Mouse (Mus musculus): ENCODE measurements at regions not wholly inside any gene's neighbourhood (a gene's known extent, or its start where the extent isn't known, plus 50 kb on each side); places are given as distances from the start of the nearest gene placed in this dataset.

- DNase-seq (ENCODE audit: low spot score): peak; percentile 27
These were observed 53.9 kb upstream of the Slc44a1 start for GRCm38 (mm10) chr4:53386309-53386708.

GRCm38 (mm10) chr4:53384761-53385160 lies 55.5 kb upstream of the Slc44a1 start:
- DNase-seq (ENCODE audit: low spot score): peak; percentile 88

GRCm38 (mm10) chr4:53384104-53384503 lies 56.1 kb upstream of the Slc44a1 start:
- DNase-seq (ENCODE audit: low spot score): no peak

- no peak for DNase-seq (ENCODE audit: low spot score)
These were observed 58.2 kb upstream of the Slc44a1 start for GRCm38 (mm10) chr4:53382012-53382411.

GRCm38 (mm10) chr4:53379855-53380254 lies 60.4 kb upstream of the Slc44a1 start:
- DNase-seq (ENCODE audit: low spot score): no peak

- DNase-seq (ENCODE audit: low spot score): no peak
These were observed 63.2 kb upstream of the Slc44a1 start for GRCm38 (mm10) chr4:53376995-53377394.

- no peak for DNase-seq (ENCODE audit: low spot score)
These were observed 83.8 kb upstream of the Slc44a1 start for GRCm38 (mm10) chr4:53356374-53356773.

- DNase-seq (ENCODE audit: low spot score): peak; percentile 65
These were observed 85.3 kb upstream of the Slc44a1 start for GRCm38 (mm10) chr4:53354961-53355360.

GRCm38 (mm10) chr4:53353399-53354090 lies 86.7 kb upstream of the Slc44a1 start:
- DNase-seq (ENCODE audit: low spot score): peak; percentile 20

GRCm38 (mm10) chr4:53351104-53351607 lies 89.1 kb upstream of the Slc44a1 start:
- DNase-seq (ENCODE audit: low spot score): no peak

GRCm38 (mm10) chr4:53345346-53345745 lies 94.9 kb upstream of the Slc44a1 start:
- DNase-seq (ENCODE audit: low spot score): no peak

- DNase-seq (ENCODE audit: low spot score): no peak
These were observed 95.7 kb upstream of the Slc44a1 start for GRCm38 (mm10) chr4:53344546-53344945.

- DNase-seq (ENCODE audit: low spot score): no peak
These were observed 99.0 kb upstream of the Slc44a1 start for GRCm38 (mm10) chr4:53341181-53341580.

- no peak for DNase-seq (ENCODE audit: low spot score)
These were observed 100.1 kb upstream of the Slc44a1 start for GRCm38 (mm10) chr4:53340021-53340667.

GRCm38 (mm10) chr4:53339125-53340020 lies 100.8 kb upstream of the Slc44a1 start:
- DNase-seq (ENCODE audit: low spot score): no peak

GRCm38 (mm10) chr4:53338479-53338878 lies 101.7 kb upstream of the Slc44a1 start:
- DNase-seq (ENCODE audit: low spot score): no peak

GRCm38 (mm10) chr4:53337784-53338183 lies 102.4 kb upstream of the Slc44a1 start:
- DNase-seq (ENCODE audit: low spot score): no peak

GRCm38 (mm10) chr4:53327382-53328165 lies 112.6 kb upstream of the Slc44a1 start:
- no peak for DNase-seq (ENCODE audit: low spot score)

- DNase-seq (ENCODE audit: low spot score): no peak
These were observed 116.4 kb upstream of the Slc44a1 start for GRCm38 (mm10) chr4:53323838-53324237.

- no peak for DNase-seq (ENCODE audit: low spot score)
These were observed 117.0 kb upstream of the Slc44a1 start for GRCm38 (mm10) chr4:53323195-53323594.

- DNase-seq (ENCODE audit: low spot score): no peak
These were observed 117.7 kb upstream of the Slc44a1 start for GRCm38 (mm10) chr4:53322484-53322883.

Data from lung, postnatal 25 days (tissue).